ENCODE assay signal across 22 mouse cellular contexts in the genomic region with DNA sequence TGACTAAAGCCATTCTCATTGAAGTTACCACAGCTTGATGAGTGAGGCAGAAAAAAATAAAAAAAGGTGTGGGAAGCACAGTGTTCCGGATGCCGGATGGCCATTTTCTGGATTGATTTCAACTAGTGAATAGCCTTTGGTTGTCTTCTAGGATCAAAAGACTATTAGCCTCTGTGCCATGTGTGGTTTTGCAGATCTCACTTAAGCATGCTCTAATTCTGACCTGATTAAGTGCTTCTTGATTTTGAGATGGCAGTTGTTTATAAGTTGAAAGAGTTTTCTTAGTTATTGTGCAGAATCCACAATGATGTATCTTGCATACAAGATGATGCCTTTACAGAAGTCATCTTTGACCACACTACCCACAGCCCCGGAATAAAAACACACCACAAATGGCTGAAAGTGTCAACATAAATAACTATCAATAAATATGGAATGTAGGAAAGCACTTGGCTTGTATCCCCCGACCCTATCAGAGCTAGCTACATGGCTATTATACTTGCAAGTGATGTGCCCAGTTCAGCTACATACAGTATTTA.
"Had no signal": no experiment of that assay in that cellular context is flagged by ENCODE, and none has a peak within 500 bp of the region (broad histone marks: within the 10 kb centered on the region; RNA-seq: fewer than 3 reads in every experiment).

No protein-coding gene starts in this region.

- H3K9me3 ChIP-seq: heart, embryonic 13.5 days; heart, embryonic 15.5 days; hindbrain, embryonic 13.5 days had no signal

- H3K4me1 ChIP-seq: heart, embryonic 13.5 days; heart, embryonic 15.5 days; hindbrain, embryonic 13.5 days; hindbrain, embryonic 15.5 days; limb, embryonic 13.5 days had no signal

- H3K4me3 ChIP-seq: heart, adult 2 months; heart, embryonic 13.5 days; heart, embryonic 15.5 days; hindbrain, embryonic 13.5 days; hindbrain, embryonic 15.5 days; layer of hippocampus, adult 2 months; limb, embryonic 13.5 days had no signal

- H3K9ac ChIP-seq: heart, embryonic 13.5 days; heart, embryonic 15.5 days; hindbrain, embryonic 13.5 days; hindbrain, embryonic 15.5 days; limb, embryonic 13.5 days had no signal

- H3K36me3 ChIP-seq: heart, embryonic 13.5 days; heart, embryonic 15.5 days; hindbrain, embryonic 13.5 days; hindbrain, embryonic 15.5 days; limb, embryonic 13.5 days had no signal

- H3K4me2 ChIP-seq: heart, embryonic 11.5 days; heart, embryonic 13.5 days; heart, embryonic 15.5 days; hindbrain, embryonic 13.5 days; hindbrain, embryonic 15.5 days; limb, embryonic 13.5 days had no signal

- H3K27me3 ChIP-seq: heart, embryonic 13.5 days; heart, embryonic 15.5 days; hindbrain, embryonic 13.5 days; hindbrain, embryonic 15.5 days; limb, embryonic 13.5 days had no signal

- DNase-seq: gastrocnemius, postnatal 14 days; gastrocnemius, postnatal 36 days; heart, adult 11 months; heart, adult 2 months; heart, postnatal 14 days; heart, postnatal 36 days; kidney, adult 18-20 months; kidney, adult 8-10 months; kidney, postnatal 10 days; kidney, postnatal 25 days; kidney, postnatal 4 days; left cerebral cortex, postnatal 4 days had no signal

- H3K27ac ChIP-seq: heart, adult 2 months; heart, embryonic 13.5 days; heart, embryonic 15.5 days; hindbrain, embryonic 13.5 days; hindbrain, embryonic 15.5 days; hindbrain, postnatal 0 days; layer of hippocampus, adult 2 months; limb, embryonic 13.5 days had no signal

- ATAC-seq: forebrain, embryonic 16.5 days; hindbrain, postnatal 0 days; intestine, postnatal 0 days had no signal
